21 mouse cellular contexts compared by ENCODE assay signal in the genomic region with DNA sequence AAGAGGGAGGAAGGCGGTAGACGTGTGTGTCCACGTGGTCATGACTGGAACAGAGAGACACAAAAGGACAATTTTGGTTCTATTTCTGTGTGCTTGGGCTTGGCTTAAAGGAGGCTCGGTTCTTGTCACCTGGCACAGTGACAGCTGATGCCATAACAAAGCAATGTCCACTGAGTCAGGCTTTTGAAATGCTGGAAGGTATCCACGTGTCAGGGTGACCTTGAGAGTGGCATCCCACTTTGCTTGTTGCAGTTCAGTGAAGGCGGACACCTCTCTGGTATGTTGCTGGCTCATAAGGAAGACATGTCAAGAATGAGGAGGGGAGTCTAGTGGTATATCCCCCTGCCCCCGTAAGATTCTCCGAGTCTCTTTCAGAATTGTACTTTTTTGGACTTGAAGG.
DNase-seq lines count a peak whose midpoint lies in the region; ATAC-seq and TF ChIP-seq lines count a peak whose summit lies in the region.
"Had no signal": no experiment of that assay in that cellular context is flagged by ENCODE, and none has a peak within 500 bp of the region (broad histone marks: within the 10 kb centered on the region; RNA-seq: fewer than 3 reads in every experiment).

No protein-coding gene starts in this region.

- H3K27me3 ChIP-seq in heart, embryonic 10.5 days (ENCODE audit: insufficient read depth, poor library complexity, severe bottlenecking): no peaks in the 10 kb centered on the region
- H3K27me3 ChIP-seq in intestine, postnatal 0 days (replicated peaks; ENCODE audit: control insufficient read depth, insufficient read depth, low read length): no peaks in the 10 kb centered on the region
- H3K27me3 ChIP-seq: forebrain, embryonic 13.5 days; liver, embryonic 12.5 days; neural tube, embryonic 13.5 days had no signal

- H3K4me2 ChIP-seq in intestine, postnatal 0 days (replicated peaks; ENCODE audit: low read depth): no peak overlapping the region
- H3K4me2 ChIP-seq: forebrain, embryonic 13.5 days; liver, embryonic 12.5 days; lung, embryonic 14.5 days; neural tube, embryonic 13.5 days had no signal

- no peaks in the 10 kb centered on the region for H3K36me3 ChIP-seq in heart, embryonic 10.5 days
- no peaks in the 10 kb centered on the region for H3K36me3 ChIP-seq in intestine, postnatal 0 days (ENCODE audit: control insufficient read depth, insufficient read depth)
- H3K36me3 ChIP-seq: hindbrain, embryonic 10.5 days; liver, embryonic 12.5 days; midbrain, embryonic 10.5 days; neural tube, embryonic 13.5 days had no signal

- no peak overlapping the region for H3K4me3 ChIP-seq in heart, embryonic 10.5 days
- H3K4me3 ChIP-seq in intestine, postnatal 0 days (ENCODE audit: low read depth, low read length): no peak overlapping the region
- H3K4me3 ChIP-seq: forebrain, embryonic 13.5 days; hindbrain, embryonic 10.5 days; liver, embryonic 12.5 days; midbrain, embryonic 10.5 days; neural tube, embryonic 13.5 days had no signal

- 54% methylated on average over 8 of the region's 8 CpGs for WGBS in heart, embryonic 10.5 days
- 65% methylated on average over 8 of the region's 8 CpGs for WGBS in intestine, postnatal 0 days

- no peak for TF ChIP-seq CTCF in intestine, postnatal 0 days (IDR thresholded peaks at IDR 0.05; ENCODE audit: low read depth)

- DNase-seq in heart, embryonic 10.5 days (ENCODE audit: low spot score): peak; percentile 76
- no peak for DNase-seq in heart, adult 9 months (ENCODE audit: low spot score in 2 of 2)
- DNase-seq in ovary, adult 18-20 months (ENCODE audit: low spot score): peak; percentile 33
- DNase-seq in ovary, postnatal 10 days (ENCODE audit: low spot score): no peak
- peak; percentile 13 for DNase-seq in adrenal gland, postnatal 10 days
- no peak for DNase-seq in neural tube, embryonic 10.5 days (ENCODE audit: extremely low spot score, low spot score)
- DNase-seq: B cell, adult 2 months; cerebellum, adult 11-12 months; cerebellum, postnatal 25 days; gastrocnemius, postnatal 25 days; kidney, adult 9 months; lung, embryonic 14.5 days; lung, postnatal 4 days; right cerebral cortex, postnatal 25 days; thymus, postnatal 14 days had no signal

- peaks cover 18% of the 10 kb centered on the region; the same call in 1 of the 2 replicates for H3K4me1 ChIP-seq in heart, embryonic 10.5 days
- no peaks in the 10 kb centered on the region for H3K4me1 ChIP-seq in intestine, postnatal 0 days (replicated peaks; ENCODE audit: control insufficient read depth, insufficient read depth, low read length)
- H3K4me1 ChIP-seq: forebrain, embryonic 13.5 days; hindbrain, embryonic 10.5 days; liver, embryonic 12.5 days; midbrain, embryonic 10.5 days; neural tube, embryonic 13.5 days had no signal

- H3K9ac ChIP-seq in intestine, postnatal 0 days (ENCODE audit: low read depth, low read length): no peak overlapping the region
- H3K9ac ChIP-seq: forebrain, embryonic 13.5 days; liver, embryonic 12.5 days; lung, embryonic 14.5 days; neural tube, embryonic 13.5 days had no signal

- H3K9me3 ChIP-seq in heart, embryonic 10.5 days: no peaks in the 10 kb centered on the region
- H3K9me3 ChIP-seq in intestine, postnatal 0 days (ENCODE audit: control insufficient read depth): no peaks in the 10 kb centered on the region
- H3K9me3 ChIP-seq: forebrain, embryonic 13.5 days; hindbrain, embryonic 10.5 days; liver, embryonic 12.5 days; midbrain, embryonic 10.5 days; neural tube, embryonic 13.5 days had no signal

- ATAC-seq in intestine, postnatal 0 days: no peak
- ATAC-seq: forebrain, embryonic 13.5 days; liver, embryonic 12.5 days had no signal

- H3K27ac ChIP-seq in heart, embryonic 10.5 days: peak overlapping the region; percentile 10; the same call in 1 of the 2 replicates
- no peak overlapping the region for H3K27ac ChIP-seq in intestine, postnatal 0 days (ENCODE audit: low read depth, low read length)
- H3K27ac ChIP-seq: forebrain, embryonic 13.5 days; hindbrain, embryonic 10.5 days; liver, embryonic 12.5 days; midbrain, embryonic 10.5 days; neural tube, embryonic 13.5 days had no signal

Comparison
In these comparisons a context has a peak if more than half of its experiments do, and no peak if none do; other contexts are left out.
1. DNase-seq: peak in heart, embryonic 10.5 days (single experiment), ovary, adult 18-20 months (single experiment) and adrenal gland, postnatal 10 days (single experiment); none in heart, adult 9 months (0 of 2), ovary, postnatal 10 days (single experiment) and neural tube, embryonic 10.5 days (single experiment).